Mouse (Mus musculus): Measurements from ENCODE around the gene Duox2.

DNA sequence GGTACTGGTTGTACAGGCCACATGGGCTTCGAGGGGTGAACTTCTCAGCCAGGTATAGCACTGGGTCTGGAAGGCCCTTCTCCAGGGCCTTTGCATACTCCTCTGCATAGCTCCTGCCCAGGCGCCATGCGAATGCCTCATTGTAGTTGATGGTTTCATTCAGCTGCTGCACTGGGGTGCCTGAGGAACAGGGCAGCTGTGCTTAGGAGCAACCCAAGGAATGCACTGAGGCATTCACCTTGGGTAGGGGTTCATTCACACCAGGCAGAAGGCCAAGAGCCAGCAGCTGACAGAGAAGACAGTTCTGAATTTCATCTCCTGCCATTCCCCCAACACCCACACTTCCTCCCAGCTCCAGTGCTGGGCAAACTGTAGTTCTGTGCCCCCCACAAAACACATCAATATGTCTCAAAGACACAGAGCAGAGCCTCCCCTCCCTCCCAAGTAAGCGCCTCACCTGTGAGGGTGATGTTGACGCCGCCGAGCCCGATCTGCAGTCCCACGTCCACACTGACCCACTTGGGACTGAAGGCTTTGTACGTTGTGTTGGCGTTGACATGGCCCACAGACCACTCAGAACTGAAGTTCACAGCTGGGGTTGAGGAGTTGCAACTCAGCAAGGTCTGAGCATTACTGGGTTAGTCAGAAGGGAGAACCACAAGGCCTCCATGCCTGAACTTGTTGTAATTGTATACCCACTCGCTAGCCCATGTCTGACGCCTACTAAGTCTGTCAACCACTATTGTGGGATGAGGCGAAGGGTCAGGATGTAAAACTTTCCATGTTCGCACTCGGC is 7.0 kb upstream of the Duox2 start:
- no peak for TF ChIP-seq GATA1 (IDR thresholded peaks at IDR 0.05; ENCODE audit: borderline replicate concordance, low read length)
- TF ChIP-seq FLI1 (IDR thresholded peaks at IDR 0.05; ENCODE audit: low read length): no peak
